Mouse (Mus musculus) lung, postnatal 25 days (tissue): ENCODE data around the gene Cbx1.
"Not testable (repeated sequence)": the region's sequence is repeated elsewhere in the genome, so short reads cannot be mapped to it uniquely, and the experiment has no call there.

Source experiments
- DNase-seq: peaks from one replicate; pipeline ENCODE4 v3.0.0; 2022; ENCODE audit warnings: low spot score

Gene Cbx1

DNA sequence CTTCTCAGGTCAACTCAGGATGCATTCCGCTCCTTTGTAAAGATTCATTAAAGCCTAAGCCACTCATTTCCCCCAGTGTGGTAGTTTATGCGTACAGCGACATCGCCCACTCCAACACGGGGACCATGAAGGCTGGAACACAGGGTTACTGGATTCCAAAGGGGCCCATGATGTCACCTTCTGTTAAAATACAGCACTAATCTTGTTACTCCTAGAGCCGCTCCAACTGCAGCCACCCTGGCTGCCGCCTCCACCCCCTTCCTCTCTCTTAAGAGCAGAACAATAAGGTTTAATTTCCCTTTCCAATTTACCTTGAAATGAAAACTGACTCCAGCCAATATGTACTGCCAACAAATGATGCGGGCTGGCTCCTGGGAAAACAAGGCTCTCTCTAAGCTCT is 13.9 kb upstream of the Cbx1 start:
- DNase-seq = no peak

DNA sequence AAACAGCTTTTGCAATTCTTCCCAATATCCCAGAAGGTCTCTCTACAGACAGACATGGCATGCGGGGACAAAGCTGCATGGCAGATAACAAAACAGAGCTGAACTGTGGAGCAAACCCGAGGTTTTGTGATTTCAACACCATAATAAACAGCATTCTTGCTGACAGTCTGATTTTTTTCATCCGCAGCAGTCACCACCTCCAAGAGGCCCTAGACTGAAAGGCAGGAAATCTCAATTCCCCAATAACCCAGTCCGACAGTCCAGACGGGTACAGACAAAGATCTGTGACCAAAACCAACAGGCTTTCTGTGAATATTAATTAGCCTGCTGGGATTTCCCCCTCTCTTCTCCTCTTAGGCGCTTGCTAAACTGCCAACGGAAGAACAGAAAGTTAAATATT is 13.3 kb upstream of the Cbx1 start:
- DNase-seq = no peak

DNA sequence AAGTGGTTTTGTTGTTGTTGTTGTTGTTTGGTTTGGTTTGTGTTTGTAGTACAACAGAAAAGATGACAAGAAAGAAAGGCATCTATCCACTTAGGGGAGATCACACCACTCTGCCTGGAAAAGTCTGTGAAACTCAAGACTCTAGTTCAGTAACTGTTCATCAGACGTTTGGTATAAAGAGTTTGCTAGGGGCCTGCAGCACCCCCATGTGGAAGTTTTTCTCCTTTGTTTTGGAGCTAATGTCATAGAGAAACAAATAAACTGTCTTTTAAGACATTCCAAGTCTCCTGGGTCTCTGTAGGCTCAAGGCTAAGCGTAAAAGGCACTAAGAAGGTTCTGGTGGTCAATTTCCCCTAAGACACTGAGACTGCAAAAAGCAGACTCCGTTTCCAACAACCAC is 12.9 kb upstream of the Cbx1 start:
- DNase-seq = no peak

DNA sequence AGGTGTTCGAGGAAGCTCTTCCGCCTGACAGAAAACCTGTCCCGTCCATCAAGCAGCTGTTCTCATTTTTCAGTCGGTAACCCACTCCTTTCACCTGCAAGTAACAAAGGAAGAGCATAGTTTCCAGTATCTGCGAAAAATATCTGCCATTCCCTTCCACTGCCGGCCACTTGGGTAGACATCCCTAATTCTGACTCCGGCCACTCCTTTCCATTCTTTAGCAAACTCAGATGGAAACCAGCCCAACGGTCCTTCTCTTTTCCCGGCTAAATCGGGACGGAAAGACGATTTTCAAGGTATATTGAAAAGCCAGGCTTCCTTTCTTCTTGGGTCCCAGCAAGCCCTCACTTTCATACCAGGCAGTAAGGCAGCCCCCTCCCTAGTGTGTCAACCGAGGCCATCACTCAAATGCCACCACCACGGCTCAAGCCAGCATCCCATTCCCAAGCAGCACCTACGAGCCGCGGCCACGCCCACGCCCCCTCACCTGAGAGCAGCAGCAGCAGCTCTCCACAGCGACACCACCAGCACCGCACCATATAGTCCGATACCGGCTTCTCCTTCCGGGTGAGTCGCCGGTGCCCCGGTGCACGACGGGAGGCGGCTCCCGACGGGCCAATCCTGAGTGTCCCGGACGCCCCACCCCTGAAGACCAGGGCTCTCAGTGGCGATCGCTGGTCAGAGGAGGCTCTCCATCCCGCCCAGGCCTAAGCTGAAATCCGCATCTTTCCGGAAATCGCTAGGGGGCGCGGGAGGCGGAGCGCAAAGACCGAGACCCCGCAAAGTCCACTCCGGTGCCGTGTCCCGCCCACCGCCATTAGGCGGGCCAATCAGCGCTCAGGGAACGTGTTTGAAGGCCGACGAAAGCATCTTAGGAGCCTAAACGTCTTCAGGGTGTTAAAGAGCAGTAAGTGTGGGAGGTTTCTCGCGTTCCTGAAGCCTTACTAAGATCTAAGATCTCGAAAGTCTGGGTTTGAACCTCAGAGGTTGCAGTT is 11.7 kb upstream of the Cbx1 start, which contains the start of gene Snx11:
Gene Snx11 (minus strand): TSS at position 592 of the 995 bp plus-strand sequence.
- peak; percentile 100 for DNase-seq

DNA sequence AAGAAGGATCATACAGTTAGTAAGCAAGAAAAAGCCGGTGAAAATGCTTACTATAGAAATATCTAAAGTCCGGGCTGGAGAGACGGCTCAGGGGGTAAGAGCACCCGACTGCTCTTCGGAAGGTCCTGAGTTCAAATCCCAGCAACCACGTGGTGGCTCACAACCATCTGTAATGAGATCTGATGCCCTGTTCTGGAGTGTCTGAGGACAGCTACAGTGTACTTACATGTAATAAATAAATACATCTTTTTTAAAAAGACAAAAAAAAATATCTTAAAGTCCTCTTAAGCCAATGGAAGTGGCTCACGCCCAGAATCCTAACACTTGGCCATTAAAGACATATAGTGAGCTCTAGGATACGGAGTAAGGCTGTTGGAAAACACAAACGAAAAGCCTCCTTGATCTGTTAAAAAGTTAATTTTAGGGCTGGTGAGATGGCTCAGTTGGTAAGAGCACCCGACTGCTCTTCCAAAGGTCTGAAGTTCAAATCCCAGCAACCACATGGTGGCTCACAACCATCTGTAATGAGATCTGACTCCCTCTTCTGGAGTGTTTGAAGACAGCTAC is 10.8 kb upstream of the Cbx1 start:
- not testable (repeated sequence) for DNase-seq

DNA sequence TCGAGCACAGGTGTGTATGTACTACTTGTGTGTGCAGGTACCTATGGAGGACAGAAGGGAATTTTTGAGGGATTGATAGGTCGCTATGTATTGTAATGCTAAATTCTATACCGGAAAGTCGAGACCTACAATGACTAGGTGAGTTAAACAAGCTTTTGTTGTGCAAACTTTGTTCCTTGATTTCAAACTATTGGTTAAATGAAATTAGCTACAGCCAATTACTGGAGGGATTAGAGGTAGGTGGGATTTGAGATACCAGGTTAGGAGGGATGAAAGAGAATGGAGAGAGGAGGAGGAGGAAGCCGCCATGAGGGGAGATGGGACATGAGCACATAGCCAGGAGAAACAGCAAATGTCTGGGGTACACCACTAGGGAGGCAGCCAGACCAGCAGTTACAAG is 8.6 kb upstream of the Cbx1 start:
- no peak for DNase-seq

DNA sequence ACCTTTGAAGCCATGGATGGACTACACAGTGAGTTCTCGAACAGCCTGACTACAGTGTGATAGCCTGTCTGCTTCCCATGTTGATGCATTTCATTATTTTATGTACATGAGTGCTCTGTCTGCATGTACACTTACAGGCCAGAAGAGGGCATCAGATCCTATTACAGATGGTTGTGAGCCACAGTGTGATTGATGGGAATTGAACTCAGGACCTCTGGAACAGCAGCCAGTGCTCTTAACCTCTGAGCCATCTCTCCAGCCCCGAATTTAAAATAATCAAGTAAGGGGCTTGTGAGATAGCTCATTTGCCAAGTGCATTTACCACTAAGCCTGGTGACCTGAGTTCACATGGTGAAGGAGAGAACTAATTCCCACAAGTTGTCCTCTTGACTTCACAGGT is 7.5 kb upstream of the Cbx1 start:
- no peak for DNase-seq

DNA sequence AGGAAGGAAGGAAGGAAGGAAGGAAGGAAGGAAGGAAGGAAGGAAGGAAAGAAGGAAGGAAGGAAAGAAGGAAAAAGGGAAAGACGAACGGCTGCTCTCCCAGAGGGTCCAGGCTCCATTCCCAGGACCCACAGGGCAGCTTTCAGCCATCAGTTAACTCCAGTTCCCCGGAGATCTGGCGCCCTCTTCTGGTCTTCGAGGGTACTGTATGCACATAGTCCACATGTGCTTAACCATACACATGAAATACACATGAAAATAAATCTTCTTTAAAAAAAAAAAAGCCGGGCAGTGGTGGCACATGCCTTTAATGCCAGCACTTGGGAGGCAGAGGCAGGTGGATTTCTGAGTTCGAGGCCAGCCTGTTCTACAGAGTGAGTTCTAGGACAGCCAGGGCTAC is 4.1 kb upstream of the Cbx1 start:
- peak; percentile 77 for DNase-seq

DNA sequence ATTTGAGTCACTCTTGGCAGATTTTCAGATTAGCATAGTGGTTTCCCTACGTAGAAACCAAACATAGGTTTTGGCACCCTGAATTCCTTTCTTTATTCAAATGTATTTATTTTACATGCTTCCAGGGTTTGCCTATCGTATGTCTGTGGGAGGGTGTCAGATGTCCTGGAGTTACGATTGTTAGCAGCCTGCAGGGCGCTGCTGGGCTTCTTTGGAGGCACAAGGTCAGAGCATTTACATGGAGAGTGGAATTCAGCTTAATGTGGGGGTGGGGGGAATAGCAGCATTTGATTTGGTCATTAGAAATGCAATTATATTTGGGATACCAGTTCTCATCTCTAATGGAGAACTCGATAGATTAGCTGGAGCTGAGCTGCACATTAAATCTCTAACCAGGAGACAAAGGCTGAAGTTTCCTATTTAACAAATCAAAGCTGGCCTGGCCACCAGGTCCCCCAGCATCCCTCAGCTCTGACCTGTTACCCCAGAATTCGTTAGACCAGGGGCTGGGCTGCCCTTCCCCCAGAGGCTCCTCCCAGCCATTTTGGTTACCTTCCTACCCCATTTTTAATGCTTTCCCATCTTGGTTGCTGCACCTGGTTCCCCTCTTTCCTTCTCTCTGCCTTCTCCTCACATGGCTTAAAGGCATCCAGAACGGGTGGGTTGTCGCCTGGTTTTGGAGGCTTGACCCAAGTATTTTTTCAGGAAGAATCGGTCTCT is 2.0 kb upstream of the Cbx1 start:
- no peak for DNase-seq

DNA sequence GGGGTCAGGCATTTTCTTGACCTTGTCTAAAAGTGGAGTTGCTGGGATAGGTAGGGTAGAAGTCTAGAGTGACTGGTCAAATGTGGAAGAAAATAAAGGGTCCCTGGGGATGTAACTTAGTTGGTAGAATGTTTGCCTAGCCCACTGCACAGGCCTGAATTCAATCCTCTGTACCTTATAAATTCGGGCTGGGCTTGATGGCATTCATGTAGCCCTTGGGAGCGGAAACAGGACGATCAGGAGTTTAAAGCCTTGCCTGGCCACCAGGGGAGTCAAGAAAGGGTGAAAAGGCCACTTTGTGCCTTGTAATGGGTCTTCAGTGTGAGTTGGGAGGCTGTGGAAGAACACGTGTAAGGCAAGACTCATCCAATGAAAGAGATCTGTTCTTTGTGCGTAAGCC is 1.1 kb downstream of the Cbx1 start:
- no peak for DNase-seq

DNA sequence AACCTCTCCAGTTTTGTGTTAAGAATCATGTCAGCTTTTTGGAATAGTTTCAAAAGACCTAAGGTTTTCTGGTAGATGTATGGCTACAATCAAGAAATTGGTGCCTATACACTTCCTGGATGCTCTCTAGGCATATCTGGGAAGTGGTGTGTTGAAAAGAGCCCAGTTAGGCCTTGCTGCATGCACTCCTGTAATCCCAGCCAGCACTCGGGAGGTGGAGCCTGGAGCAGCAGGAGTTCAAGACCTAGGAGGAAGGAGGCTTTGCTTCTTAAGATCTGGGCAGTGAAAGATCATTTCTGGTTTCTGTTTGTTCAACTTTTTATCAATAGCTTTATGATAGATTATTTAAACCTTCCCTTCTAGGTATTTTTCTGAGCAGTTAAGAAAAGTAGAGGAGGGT is 1.8 kb downstream of the Cbx1 start:
- no peak for DNase-seq

DNA sequence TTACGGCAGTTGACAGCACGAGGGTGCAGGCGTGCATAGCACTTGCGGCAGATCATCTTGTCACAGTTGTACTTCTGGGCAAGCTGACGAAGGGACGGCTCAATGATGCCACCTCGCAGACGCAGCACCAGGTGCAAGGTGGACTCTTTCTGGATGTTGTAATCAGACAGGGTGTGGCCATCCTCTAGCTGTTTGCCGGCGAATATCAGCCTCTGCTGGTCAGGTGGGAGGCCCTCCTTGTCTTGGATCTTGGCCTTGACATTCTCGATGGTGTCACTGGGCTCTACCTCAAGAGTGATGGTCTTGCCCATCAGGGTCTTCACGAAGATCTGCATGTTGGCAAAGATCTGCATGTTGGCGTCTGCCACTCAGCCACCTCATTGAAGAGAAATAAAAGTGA is 6.6 kb downstream of the Cbx1 start:
- DNase-seq = no peak

DNA sequence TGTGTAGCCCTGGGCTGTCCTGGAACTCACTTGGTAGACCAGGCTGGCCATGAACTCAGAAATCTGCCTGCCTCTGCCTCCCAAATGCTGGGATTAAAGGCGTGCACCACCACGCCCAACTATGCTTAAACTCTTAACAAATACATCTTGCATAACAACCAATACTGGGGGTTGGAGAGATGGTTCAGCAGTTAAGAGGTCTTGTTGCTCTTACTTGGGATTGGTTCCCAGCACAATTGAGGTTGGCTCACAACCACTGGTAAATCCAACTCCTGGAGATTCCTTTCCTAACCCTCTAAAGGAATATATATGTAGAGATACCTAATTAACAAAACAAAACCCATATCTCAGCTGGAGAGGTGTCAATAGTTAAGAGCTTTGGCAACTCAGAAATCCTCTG is 7.2 kb downstream of the Cbx1 start:
- no peak for DNase-seq

DNA sequence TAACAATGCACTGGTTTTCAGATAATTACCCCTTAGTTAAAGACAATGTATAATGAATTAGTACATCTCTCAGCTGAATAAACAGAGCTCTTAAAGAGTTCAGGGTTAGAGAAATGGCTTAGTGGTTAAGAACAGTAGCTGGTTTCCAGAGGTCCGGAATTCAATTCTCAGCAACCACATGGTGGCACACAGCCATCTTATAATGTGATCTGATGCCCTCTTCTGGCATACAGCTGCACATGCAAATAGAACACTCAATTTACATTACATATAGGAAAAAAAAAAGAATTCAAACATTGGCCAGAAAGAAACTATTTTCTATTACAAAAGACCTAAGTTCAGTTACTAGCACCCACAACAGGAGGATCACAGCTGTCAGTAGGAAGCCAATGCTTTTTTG is 7.7 kb downstream of the Cbx1 start:
- DNase-seq = no peak

DNA sequence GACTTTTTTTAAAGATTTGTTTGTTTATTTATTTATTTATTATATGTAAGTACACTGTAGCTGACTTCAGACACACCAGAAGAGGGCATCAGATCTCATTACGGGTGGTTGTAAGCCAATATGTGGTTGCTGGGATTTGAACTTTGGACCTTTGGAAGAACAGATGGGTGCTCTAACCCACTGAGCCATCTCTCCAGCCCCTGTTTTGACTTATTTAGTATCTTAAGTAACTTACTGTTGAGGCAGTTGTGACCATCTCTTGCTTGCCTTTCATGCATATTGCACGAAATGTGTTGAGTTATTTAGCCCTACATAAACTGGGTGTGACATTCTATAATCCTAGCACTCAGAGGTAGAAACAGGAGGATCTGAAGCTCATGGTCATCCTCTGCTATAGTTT is 10.6 kb downstream of the Cbx1 start:
- no peak for DNase-seq

DNA sequence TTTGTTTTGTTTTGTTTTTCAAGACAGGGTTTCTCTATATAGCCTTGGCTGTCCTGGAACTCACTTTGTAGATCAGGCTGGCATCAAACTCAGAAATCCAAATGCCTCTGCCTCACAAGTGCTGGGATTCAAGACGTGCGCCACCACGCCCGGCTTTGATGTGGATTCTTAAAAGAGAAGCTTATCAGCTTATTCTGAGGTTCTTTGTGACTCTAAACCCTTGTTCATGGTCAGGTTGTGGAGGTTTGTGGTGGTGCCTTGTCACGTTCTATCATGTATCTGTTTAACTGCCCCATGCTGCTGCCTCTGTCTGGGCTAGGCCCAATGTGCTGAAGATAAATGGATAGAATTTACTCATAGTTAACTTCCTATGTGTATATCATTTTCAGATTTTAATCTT is 16.7 kb downstream of the Cbx1 start:
- no peak for DNase-seq

DNA sequence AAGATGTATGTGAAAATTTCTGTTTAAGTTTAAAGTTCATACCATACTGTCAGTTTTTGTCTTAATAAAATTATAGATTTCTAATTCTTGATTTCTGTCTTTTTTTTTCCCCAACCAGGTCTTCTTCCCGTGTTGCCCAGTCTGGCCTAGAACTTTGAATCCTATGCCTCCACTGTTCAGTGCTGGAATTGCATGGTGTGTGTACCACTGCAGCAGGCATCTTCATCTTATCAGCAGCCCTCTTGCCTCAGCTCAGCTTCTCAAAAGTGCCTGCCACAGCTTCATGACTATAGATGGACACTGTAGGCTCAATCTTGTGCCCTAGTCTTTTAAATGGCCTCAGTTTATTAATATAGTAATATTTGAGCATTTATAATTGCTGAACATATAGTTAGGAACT is 19.1 kb downstream of the Cbx1 start:
- DNase-seq = no peak

DNA sequence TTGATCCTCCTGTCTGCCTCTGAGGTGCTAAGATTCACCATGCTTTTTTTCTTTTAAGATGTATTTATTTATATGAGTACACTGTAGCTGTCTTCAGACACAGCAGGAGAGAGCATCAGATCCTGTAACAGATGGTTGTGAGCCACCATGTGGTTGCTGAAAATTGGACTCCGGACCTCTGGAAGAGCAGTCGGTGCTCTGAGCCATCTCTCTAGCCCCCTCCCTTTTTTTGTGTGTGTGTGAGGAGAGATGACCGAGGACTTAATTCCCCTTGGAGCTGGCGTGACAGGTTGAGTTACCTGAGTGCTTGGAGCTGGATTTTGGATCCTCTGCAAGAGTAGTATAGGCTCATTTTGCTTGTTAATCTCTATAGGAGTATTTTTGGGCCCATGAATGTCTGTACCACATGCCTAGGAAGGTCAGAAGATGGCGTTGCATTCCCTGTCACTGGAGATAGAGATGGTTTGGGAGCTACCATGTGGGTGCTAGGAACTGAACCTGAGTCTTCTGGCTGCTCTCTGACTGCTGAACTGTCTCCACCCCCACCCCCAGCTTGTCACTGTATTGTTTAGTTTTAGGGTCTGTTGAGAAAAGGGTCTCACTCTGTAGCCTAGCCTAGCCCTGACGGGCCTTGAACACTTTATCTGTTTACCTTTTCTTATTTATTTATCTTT is 20.8 kb downstream of the Cbx1 start:
- no peak for DNase-seq

DNA sequence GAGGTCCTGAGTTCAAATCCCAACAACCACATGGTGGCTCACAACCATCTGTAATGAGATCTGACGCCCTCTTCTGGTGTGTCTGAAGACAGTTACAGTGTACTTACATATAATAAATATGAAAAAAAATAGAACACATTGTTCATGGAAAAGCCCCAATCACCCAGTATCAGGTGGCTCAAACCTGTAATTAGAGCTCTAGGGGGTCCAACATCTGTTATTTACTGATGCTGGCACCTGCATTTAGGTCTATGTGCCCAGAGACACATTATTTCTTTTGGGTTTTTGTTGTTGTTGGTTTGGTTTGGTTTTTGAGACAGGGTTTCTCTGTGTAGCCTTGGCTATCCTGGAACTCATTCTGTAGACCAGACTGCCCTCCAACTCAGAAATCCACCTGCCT is 22.3 kb downstream of the Cbx1 start:
- not testable (repeated sequence) for DNase-seq

DNA sequence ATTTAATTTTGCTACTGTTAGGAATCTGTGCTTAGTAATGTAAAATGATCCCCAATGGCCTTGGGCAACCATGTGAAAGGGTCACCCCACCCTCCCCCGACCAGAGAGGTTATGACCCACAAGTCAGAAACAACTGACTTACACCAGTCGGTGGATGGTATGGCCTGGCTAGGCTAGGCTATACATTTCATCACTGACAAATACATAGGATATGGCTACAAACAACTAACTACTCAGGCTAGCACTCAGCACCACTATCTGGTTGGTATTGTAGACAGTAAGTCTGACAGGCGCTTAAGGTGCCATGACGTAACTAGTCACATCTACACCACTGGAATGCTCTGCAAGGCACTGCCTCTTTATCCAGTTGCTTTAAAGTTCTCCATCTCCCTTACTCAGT is 24.5 kb downstream of the Cbx1 start:
- DNase-seq = no peak

DNA sequence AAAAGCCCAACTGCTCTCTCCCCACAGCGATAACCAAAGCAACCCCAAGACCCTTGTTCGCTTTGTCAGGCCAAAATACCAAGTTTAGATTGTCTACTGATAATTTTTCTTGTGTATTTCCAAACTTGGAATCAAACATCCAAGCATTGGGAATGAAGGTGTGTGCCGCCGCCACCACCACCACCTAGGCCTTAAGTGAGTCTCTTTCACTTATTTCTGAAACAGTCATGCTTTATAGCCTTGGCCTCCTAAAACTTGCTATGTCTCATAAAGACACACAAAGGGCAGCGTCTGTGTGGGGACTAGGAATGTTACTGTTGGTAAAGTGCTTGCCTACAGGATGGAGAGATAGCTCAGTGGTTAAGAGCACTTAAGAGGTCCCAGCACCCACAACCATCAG is 25.0 kb downstream of the Cbx1 start:
- DNase-seq = no peak

DNA sequence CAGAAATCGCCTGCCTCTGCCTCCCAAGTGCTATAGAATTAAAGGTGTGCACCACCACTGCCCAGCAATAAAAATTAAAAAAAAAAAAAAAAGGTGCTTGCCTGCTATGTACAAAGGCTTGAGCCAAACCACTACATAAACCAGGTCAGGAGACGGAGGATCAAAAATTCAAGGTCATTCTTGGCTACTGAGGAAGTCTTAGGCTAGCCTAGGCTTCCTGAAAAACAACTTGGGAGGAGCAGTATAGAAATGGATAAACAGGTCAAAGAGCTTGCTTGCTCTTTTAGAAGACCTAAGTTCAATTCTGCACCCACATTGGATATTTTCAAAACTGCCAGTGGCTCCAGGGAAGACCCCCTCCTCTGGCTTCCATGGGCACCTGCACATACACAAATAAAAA is 25.5 kb downstream of the Cbx1 start:
- DNase-seq = no peak
